Mouse (Mus musculus) lung, adult 18-20 months (tissue): ENCODE data around the gene Kbtbd12.
A peak's percentile ranks its signal among the peaks of the same experiment; 100 is the strongest.

Source experiments
- DNase-seq, 2 experiments: peaks; one replicate each; pipeline ENCODE4 v3.0.0; 2022; ENCODE audit warnings: mixed read lengths in 2 of 2

Kbtbd12 gene

GRCm38 (mm10) chr6:88548405-88549049 lies 89.2 kb downstream of the Kbtbd12 start:
- no peak for DNase-seq

DNA sequence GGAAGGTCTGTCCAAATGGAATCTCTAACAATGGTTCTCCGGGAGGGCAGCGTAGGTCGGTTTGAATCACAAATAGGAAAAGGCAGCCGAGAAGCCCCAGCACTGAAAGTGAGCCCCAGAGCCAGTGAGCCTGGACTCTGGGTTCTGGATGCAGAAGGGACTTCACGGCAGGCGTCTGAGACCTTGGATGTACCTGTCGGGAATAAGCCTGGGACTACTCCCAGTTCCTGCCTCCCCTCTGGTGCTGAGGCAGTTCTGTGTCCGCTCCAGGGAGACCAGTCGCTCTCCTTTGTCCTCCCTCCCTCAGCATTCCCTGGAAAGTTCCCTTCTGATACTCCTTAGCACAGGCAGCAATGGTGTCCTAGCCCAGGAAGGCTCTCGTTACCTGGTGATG lies 92.4 kb downstream of the Kbtbd12 start:
- no peak for DNase-seq

DNA sequence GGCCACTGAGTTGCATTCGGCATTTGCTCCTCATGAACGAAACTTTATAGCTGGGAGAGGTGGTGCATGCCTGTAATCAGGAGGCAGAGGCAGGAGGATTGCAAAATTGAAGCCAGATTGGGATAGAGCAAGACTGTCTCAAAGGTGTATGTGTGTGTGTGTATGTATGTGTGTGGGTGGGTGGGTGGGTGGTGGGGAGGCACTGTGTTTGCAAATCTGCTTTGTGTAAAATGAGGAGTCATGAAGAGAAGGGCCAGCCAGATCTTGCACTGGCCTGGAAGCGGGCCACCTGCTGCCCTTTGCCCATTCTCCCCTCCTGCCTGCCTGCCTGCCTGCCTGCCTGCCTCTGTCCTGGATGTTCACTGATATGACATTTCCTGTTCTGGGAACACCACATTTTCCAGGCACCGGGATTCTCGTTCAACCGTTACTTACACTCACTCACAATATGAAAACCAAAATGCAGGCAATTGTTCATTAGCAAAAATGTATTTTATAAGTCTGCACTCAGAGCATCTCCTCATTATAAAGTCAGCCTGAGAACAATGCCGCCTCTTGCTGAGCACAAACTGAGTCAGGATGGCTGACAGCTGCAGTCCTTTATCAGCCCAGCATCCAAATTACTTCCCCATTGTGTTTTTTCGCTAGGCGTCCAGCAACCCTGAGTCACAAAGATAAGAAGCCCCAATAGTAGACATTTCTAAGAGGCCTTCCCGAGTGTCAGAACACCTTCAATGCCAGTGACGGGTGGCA lies 92.9 kb downstream of the Kbtbd12 start:
- DNase-seq, result no peak

DNA sequence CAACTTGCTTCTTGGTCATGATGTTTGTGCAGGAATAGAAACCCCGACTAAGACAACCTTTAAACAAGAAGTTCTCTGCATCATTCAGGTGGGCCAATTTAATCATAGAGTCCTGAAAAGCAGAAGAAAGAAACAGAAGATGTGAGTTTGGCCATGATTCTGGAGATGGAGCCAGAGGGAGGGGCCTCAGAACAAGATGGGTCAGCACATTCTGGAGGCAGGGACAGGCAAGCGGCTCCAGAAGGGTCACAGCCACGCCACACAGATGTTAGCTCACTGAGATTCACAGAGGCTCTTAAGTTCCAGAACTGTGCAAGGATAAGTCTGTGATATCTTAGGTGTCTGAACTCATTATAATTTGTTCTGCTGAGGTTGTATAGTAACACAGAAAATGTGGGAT lies 93.5 kb downstream of the Kbtbd12 start:
- no peak for DNase-seq

DNA sequence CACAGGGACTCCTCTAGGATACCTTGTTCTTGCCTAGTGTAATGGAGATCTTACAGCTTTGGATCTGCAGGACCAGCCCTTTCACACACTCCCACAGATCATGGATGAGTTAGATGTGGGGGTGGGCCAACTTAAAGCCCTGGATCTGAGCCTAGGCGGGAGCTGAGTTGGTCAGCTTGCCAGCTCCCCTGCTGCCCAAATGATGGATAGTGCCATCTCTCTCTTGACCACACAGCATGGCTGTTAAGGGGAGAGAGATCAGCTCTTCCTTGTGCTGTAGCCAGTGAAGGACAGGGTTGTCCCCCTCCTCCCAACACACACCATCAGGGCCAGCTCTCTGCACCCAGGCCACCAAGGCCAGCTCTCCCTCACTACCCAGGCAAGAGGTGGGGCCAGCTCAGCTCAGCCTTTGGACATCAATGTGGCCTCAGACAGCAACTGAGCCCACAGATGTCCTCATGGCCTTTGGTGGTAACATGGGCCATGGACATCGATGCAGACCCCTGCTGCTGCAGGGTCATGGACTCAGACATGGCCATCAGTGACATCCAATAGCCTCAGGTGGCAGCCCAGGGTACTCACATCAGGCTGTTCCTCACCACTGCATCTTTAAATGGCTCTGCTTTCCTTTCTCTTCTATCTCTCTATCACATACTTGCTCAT lies 97.5 kb downstream of the Kbtbd12 start:
- DNase-seq, result no peak

GRCm38 (mm10) chr6:88530306-88530705 lies 107.4 kb downstream of the Kbtbd12 start:
- DNase-seq, result no peak

DNA sequence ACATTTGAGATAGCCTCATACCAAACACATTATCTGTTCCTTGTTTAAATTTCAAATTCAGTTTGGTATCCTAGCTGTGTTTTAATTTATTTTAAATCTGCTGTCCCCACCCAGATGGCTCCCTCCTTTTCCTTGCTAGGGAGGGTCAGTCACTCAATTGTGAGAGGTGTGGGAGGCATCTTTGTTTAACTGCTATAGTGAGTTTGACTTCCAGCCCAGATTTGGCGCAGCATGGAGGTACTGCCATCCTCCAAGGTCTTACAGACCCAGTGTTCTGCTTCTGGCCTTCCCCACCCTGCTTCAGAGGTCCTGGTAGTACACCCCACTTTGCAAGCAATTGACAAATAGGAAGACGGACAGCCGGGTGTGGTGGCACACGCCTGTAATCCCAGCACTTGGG lies 113.7 kb downstream of the Kbtbd12 start:
- DNase-seq, result no peak

GRCm38 (mm10) chr6:88523451-88523850 lies 114.3 kb downstream of the Kbtbd12 start:
- no peak for DNase-seq

DNA sequence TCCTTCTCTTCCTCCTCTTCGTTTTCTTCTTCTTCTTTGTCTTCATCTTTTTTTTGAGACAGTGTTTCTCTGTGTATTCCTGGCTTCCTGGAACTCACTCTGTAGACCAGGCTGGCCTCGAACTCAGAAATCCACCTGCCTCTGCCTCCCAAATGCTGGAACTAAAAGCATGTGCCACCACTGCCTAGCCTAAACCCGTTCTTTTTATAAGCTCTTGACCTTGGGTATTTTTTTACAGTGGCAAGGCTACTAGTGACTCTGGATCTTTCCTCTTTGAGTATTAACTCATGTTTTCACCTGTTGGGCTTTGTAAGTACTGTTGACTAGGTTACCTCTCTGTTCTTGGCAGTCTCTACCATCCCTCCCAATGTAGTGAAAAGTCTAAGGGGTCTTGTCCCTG lies 114.7 kb downstream of the Kbtbd12 start:
- no peak for DNase-seq

DNA sequence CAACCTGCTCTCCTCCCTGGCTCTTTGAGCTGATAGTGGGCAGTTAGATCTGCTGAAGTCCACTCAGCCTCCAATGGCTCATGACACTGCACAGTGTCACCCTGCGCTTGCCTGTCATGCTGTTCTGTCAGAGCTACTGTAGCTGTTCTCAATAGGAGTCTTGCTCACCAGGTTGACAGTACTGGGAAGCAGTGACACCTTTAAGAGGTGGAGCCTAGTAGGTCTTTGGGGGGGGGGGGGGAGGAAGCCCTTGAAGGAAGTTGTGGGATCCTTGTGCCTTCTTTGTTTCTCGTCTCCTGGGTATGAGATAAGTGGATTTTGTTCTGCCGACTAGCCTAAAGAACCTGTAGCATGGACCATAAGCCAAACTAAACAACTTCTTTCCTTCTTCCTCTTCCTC lies 115.1 kb downstream of the Kbtbd12 start:
- DNase-seq, result no peak

- no peak for DNase-seq
Measured at GRCm38 (mm10) chr6:88521821-88522220, 115.9 kb downstream of the Kbtbd12 start.

DNA sequence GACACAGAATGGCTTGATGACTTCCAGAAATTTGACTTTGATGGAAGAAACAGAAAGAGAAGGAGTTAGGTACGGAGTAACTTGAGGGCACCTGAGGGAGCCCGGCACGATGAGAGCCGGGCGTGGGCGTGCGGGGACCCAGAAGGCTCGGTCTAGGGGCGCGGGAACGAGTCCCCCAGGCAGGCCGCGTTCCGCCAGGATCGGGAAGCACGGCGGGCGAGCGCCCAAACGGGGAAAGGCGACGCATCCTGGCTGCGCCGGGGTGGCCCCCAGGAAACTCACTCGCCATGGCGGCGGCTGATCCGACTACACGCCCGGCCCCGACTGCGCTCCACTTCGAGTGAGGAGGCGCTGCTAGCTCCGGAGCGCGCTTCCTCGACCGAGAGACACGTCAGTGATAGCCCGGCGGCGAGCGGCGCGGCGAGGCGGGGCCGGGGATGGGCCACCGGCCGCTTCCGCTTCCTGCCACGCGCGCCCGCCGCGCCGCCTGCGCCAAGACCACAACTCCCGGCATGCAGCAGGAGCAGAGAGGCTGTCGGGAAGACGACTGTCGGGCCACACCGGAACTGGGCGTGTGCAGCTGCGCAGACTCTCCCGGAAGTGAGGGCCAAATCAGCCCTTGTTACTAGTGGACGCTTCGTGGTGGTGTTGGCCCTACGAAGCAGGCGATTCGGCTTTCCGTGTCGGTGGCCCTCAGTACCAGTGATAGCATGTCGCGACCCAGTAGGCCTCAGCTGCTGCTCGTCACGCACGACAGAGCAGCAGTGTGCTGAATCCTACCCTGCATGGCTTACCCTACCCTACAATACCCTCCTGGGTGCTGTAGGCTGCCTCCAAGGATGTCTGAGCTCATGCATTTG lies 119.1 kb downstream of the Kbtbd12 start, which contains the start of gene Sec61a1:
TSS of gene Sec61a1 (minus strand) at position 502 of the 860 bp plus-strand sequence.
- DNase-seq, result peak; percentile 96 to 97

DNA sequence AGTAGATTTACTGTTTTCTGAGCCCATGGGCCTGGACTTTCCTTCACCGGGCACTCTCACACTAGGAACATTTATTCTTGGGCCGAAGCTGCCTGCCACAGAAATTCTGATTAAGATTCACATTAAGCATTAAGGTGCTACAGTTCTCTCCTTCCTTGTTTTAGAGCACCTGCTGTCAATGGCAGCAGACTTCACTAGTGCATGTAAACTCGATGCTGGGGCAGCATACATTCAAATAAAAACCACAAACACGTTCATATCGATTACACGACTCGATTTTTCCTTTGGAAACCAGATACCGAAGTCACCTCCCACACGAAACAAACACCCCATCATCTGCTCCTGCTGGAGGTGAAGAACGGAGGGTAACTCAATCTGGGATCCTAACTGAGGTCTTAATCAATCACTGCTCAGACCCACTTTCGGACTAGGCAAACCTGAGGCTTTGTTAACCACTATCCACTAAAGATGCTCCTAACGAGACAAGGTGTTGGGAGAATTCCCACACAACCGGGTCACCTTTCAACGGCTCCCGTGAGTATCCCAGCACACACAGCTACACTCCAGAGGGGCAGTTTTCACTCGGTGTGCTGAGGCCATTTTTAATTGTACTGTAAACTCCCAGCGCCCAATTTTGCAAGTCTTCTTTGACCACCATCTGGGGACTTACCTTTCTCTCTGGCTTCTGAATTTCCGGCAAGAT lies 119.9 kb downstream of the Kbtbd12 start:
- DNase-seq, result no peak

DNA sequence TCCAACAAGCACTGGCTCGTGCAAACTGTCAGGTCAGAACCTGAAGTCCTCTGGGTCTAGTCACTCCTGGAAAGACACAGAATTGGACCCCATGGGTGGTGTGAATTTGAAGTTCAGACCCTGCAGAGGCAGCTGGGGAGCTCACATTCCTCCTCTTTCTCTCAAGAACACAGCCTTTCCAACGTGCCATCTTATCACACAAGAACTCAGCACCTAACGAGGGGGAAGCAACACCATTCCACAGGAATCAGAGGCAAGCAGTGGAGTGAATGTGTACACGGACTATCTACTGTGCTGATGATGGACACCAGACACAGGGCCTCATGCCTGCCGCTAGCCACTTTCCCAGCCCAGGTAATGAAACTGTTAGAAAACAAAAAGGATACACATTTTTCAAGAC lies 121.1 kb downstream of the Kbtbd12 start:
- no peak for DNase-seq

DNA sequence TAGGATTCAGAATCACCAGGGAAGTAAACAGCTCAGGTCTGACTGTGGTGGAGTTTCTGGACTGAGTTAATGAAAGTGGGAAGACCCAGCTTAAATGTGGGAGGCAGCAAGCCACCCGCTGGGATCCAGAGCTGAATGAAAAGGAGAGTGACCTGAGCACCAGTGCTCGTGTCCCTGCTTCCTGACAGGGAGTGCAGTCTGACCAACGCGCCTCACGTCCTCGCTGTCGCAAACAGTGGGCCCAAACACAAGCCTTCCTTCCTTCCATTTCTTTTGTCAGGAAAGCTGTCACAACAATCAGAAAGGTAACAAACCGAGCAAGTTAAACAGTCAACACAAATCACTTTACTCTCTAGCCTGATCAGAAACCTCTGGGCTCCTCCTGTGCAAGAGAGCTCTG lies 121.8 kb downstream of the Kbtbd12 start:
- no peak for DNase-seq

DNA sequence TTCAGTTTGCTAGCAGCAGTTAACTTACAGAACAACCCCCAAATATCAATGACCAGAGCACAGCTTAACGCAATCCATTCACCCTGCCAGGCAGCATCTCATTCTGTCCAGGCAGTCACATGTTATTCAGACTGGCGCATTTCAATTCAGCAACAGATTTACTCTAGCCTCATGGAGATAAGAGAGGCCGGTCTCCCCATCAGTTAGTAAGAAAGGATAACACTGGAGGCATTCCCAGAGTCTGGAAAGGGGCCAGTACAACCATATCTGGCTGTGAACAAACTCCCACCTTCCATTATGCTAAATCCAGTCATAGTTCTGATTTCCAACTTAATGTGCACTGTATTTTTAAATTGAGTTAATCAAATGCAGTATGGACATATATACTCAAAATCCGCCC lies 123.2 kb downstream of the Kbtbd12 start:
- no peak for DNase-seq

GRCm38 (mm10) chr6:88513984-88514383 lies 123.8 kb downstream of the Kbtbd12 start:
- no peak for DNase-seq

DNA sequence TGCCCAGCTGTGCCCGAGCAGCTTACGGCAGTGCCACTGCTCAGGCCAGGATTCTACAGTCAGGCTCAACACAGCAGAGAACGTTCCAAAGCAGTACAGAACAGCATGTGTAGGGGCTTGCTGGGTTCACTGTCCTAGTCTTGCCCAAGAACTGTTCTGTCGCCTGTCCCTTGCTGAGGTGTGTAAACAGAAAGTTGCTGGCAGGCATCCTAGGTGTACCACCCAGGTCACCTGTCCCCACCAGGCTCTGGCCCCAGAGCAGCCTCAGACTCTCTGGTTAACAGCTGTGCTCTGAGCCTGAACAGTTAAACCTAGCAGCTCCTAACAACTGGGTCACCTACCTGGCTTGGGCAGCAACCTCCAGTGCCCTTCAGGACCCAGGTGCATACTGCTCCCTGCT lies 134.7 kb downstream of the Kbtbd12 start:
- DNase-seq, result no peak

DNA sequence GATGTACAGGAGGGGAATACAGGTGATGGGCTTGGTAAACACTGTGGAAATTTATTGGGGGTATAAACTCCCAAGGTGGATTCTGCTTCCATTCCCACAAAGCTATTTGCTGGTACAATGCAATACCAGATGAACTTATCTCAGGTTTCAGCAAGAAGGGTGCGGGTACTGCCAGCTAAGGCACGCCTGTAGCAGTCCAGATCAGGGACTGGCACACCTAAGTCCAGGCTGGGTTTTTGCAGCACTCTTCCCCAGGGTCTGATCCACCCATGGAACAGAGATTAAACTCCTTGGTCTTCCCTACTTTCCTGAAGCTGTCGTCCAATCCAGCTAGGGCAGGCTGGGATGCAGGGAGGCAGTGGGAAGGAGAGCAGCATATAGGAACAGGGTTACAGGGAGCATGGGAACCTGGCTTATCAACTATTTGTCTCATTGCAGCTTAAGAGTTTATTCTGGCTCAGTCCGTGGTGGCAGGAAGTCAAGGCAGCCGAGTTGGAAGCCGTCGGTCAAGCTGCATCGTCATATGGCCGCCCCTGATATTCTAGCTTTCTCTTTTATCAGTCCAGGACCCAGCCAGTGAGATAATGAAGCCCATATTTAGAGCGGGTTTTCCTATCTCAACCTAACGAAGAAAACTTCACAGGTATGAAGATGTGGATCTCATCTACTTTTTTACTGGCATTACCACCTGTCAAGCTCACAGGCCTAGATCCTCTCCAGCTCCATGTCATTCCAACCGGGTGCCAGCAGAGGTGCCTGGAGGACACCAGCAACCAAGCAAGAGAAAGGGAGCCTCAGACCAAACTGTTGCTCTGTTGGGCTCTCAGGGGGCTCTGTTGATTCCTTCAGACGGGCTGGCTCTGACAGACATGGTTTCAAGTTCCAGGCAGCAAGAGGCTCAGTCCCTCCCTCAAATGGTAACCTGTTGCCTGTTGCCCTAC lies 135.4 kb downstream of the Kbtbd12 start:
- DNase-seq, result no peak

DNA sequence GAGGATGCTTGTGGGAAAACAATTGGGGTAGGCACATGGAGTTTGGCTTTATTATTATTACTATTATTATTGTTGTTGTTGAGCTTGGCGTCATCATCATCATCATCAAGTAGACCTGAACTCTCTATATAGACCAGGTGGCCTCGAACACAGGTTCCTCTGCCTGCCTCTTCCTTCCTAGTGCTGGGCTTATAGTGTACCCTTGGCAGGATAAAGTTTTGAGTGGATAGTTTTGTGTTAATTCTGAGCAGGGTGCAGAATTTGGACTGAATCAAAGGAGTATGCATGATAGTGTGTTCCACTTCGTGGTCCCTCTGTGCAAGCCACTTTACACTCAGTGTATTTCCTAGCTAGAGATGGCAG lies 137.4 kb downstream of the Kbtbd12 start:
- DNase-seq, result no peak
